Mouse (Mus musculus) cortical plate, adult 2 months (tissue): Measurements from ENCODE around the gene Tmem51.

Experiments
- CTCF ChIP-seq: fragments of 200-500 bp; IDR thresholded peaks from 2 replicates; pipeline ENCODE4 v1.5.1; 2011; ENCODE audit warnings: mild to moderate bottlenecking, control low read depth, low read length; ENCODE audit not compliant: insufficient read depth; ENCODE audit errors: extremely low read depth
- POLR2A ChIP-seq: fragments of 200-500 bp; IDR thresholded peaks from 2 replicates; pipeline ENCODE4 v1.6.1; 2011; ENCODE audit warnings: mild to moderate bottlenecking, low read length, control low read depth; ENCODE audit not compliant: insufficient read depth; ENCODE audit errors: extremely low read depth

- TF ChIP-seq CTCF (no peak), POLR2A (no peak)
Measured at GRCm38 (mm10) chr4:141996880-141997279, 87.2 kb downstream of the Tmem51 start.
